Mouse (Mus musculus) hindbrain, postnatal 0 days (tissue): ENCODE measurements at regions not wholly inside any gene's neighbourhood (a gene's known extent, or its start where the extent isn't known, plus 50 kb on each side); places are given as distances from the start of the nearest gene placed in this dataset.
"Not testable (repeated sequence)": the region's sequence is repeated elsewhere in the genome, so short reads cannot be mapped to it uniquely, and the experiment has no call there.

Source experiments
- ATAC-seq: fragments of 200-750 bp; cut with Nextera tagmentation; 2 replicates; pipeline ENCODE4 v1.8.0; 2017; ENCODE audit warnings: mild to moderate bottlenecking, moderate TSS enrichment, moderate library complexity
- DNase-seq: peaks from one replicate; pipeline ENCODE4 v3.0.0-alpha.2; 2015; ENCODE audit warnings: low spot score
- H3K27ac ChIP-seq: fragments of 300-500 bp; sonication (generic); 2 replicates; pipeline ENCODE4 v1.5.1; 2014; ENCODE audit warnings: mild to moderate bottlenecking
- H3K27me3 ChIP-seq: fragments of 300-500 bp; sonication (generic); 2 replicates; pipeline ENCODE4 v1.6.1; 2014; ENCODE audit warnings: low read length, mixed read lengths; ENCODE audit not compliant: insufficient read depth
- H3K36me3 ChIP-seq: fragments of 300-500 bp; sonication (generic); 2 replicates; pipeline ENCODE4 v1.6.1; 2014; ENCODE audit warnings: low read length, mixed read lengths; ENCODE audit not compliant: insufficient read depth
- H3K4me1 ChIP-seq: fragments of 300-500 bp; sonication (generic); 2 replicates; pipeline ENCODE4 v1.6.1; 2014; ENCODE audit warnings: antibody characterized with exemption, low read length, mixed read lengths; ENCODE audit not compliant: insufficient read depth
- H3K4me2 ChIP-seq: fragments of 300-500 bp; sonication (generic); 2 replicates; pipeline ENCODE4 v1.6.1; 2014; ENCODE audit warnings: low read depth, mild to moderate bottlenecking, low read length, moderate library complexity, mixed read lengths
- H3K4me3 ChIP-seq: fragments of 300-500 bp; sonication (generic); 2 replicates; pipeline ENCODE4 v1.5.1; 2014; ENCODE audit warnings: low read length
- H3K9ac ChIP-seq: fragments of 300-500 bp; sonication (generic); replicated peaks from 2 replicates; pipeline ENCODE4 v1.6.1; 2014; ENCODE audit warnings: mild to moderate bottlenecking, low read length, moderate library complexity, mixed read lengths
- H3K9me3 ChIP-seq: fragments of 300-500 bp; sonication (generic); 2 replicates; pipeline ENCODE4 v1.6.1; 2016; ENCODE audit warnings: low read length, mixed read lengths
- CTCF ChIP-seq: IDR thresholded peaks from 2 replicates; pipeline ENCODE4 v1.5.1; 2016; ENCODE audit warnings: antibody characterized with exemption, control low read depth, low read depth
- WGBS: fragments of 180-500 bp; shearing (Covaris S2); extraction: QIAGEN DNeasy Blood & Tissue Kit; methylation state at CpG from one replicate; pipeline ENCODE4 v1.1.7; 2014; 5-methylcytosine and 5-hydroxymethylcytosine counted together

DNA sequence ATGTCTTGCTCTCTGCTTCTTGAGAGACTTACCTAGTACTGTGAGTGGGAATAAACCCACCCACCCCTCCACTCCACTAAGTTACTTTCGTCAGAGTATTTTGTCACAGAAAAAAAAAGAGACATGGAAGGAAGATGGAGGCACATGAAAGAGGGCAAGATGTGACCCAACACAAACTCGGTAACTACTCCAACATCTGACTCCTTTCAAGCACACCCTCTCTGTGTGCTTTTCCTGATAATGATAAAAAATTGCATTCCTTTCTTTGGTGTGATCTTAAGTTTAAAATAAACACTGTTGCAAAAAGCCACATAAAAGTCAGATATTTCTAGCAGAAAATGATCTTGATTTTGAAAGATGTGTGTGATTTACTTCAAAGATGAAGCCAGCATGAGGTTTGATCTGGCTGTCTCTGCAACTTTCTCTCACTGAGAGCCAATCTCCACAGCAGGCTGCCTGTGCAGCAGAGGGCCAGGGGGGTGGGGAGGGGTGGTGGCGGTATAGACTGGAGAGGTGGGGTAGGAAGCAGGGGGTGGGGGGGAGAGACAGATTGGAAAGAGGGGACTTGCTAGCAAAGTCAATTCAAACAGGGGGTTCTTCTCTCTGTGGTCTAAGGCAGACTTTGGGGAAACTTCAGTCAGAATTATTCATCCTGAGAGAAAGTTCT, 153.2 kb downstream of the Tcp10c start:
- H3K36me3 ChIP-seq, H3K27ac ChIP-seq, H3K27me3 ChIP-seq, H3K9ac ChIP-seq, DNase-seq, H3K4me2 ChIP-seq, H3K4me3 ChIP-seq, H3K9me3 ChIP-seq, ATAC-seq, H3K4me1 ChIP-seq: not testable (repeated sequence)
- 61% methylated on average over 2 of the region's 3 CpGs for WGBS

DNA sequence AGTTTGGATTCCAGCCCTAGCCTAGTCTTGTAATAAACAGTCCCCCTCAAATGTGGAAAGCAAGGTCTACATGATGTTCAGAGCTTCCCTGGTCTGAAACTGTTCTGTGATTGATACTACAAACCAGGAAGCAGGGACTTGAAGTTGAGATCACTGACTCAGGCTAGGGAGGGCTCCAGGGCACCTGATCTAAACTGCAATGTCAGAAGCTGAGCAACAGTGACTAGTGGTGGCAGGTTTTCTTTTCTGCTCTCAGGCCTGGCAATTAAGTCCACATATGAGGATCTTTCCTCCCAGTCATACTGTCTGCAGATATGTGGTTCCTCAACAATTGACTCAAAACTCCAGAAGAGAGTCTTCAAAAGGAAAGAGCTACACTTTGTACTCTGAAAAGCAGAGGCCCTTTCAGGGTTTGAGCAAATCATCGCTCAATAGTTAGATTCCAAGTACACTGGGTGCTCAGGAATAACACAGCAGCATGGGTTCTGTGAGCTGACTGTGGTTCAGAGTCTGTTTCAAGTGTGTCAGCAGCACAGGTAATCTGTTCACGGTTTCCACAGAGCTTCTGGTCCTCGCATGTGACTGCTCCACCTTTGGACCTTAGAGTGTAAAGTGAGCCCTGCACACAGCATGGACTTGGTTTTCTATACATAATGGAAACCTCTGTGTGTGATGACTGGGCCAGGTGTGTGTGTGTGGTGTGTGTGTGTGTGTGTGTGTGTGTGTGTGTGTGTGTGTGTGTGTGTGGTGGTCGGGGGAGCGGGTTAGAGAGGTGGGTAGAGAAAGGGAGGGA, 165.2 kb downstream of the Tcp10c start:
- WGBS, result 87% methylated on average over 3 of the region's 5 CpGs
- not testable (repeated sequence) for DNase-seq, H3K9ac ChIP-seq, H3K27ac ChIP-seq, H3K4me3 ChIP-seq, H3K36me3 ChIP-seq, H3K4me1 ChIP-seq, H3K4me2 ChIP-seq, ATAC-seq, H3K27me3 ChIP-seq, H3K9me3 ChIP-seq

DNA sequence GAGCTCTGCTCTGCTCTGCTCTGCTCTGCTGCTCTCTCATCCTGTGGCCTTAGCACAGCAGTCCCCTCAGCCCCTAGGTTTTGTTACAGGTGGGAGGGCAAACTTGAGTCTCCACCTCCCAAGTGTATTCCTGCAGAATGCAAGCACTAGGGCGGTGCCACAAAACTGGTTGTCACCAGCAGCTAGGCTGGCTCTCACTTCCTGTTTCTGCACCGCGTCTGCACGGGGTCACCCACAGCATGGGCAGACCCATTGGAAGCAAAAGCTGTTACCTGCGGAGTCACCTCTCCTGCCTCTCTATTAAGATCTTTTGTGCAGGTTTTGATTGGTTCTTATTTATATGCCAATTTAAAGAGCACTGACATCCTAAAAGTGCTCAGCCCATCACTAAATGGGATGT, 178.2 kb downstream of the Tcp10c start:
- not testable (repeated sequence) for H3K9me3 ChIP-seq, ATAC-seq, H3K4me2 ChIP-seq, H3K4me1 ChIP-seq, H3K4me3 ChIP-seq, H3K36me3 ChIP-seq, H3K27me3 ChIP-seq, DNase-seq, H3K27ac ChIP-seq, H3K9ac ChIP-seq
- 85% methylated on average over 5 of the region's 5 CpGs for WGBS

DNA sequence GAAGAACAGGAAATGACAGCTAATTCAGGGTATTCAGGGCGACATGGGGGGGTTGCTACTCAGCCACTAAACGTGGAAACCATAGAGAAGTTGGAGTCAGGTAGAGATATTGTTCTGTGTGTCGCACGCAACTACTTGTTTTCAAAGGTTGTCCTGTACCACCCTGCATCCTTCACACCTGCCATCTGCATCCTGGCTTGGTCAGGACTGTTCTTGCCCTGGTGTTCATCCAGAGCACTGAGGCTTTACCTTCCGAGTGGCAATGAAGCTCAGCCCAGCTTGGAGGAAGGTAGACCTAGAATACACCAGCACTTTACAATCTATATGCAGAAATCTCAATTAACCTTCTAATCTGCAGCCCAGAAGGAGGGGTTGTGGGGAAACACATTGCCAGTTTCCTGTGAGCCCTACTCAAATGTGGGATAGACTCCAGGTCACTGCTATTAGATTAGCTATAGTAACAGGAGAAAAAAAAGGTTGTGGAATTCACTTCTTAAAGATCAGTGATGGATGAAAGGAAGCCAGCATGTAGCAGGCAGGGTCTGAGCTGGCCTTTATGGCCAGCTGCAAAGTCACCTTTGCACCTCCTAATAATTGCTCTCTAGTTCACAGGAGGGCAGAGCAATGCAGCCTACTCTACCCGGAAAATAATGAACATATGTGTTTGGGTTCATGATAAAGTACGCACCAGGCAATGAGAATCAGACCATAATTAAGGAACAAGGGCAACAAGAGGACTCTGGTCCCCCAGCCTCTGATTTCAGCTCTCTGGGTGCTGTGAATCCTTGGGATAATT, 186.3 kb downstream of the Tcp10c start:
- Histone ChIP-seq H3K9ac (no peak overlapping the region), H3K4me3 (no peak overlapping the region), H3K27me3 (no peaks in the 10 kb centered on the region), H3K27ac (no peak overlapping the region), H3K36me3 (no peaks in the 10 kb centered on the region), H3K4me2 (no peak overlapping the region), H3K4me1 (no peaks in the 10 kb centered on the region), H3K9me3 (peaks cover 43% of the 10 kb centered on the region)
- TF ChIP-seq CTCF, result no peak
- DNase-seq, result no peak
- no peak for ATAC-seq
- WGBS, result 81% methylated on average over 7 of the region's 7 CpGs

DNA sequence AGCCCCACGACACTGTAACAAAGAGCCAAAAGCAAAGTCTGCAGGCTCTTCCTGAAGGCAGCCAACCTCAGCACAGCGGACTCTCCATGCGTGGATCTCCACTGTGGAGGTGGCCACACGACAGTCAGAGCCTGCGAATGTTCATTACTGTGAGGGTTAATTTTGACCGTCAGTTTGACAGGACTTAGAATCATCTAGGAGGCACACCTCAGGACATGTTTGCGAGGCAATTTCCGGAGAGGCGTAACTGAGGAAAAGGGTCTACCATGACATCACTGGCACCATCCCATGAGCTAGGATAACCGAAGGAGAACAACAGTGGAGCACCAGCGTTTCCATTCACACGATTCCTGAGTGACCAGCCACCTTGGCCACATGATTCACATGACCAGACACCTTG, 186.9 kb downstream of the Tcp10c start:
- 69% methylated on average over 12 of the region's 12 CpGs for WGBS
- DNase-seq, result no peak
- Histone ChIP-seq H3K9ac (no peak overlapping the region), H3K4me3 (no peak overlapping the region), H3K36me3 (no peaks in the 10 kb centered on the region), H3K27me3 (no peaks in the 10 kb centered on the region), H3K9me3 (peaks cover 44% of the 10 kb centered on the region), H3K4me2 (no peak overlapping the region), H3K27ac (no peak overlapping the region), H3K4me1 (no peaks in the 10 kb centered on the region)
- ATAC-seq, result 0 out of 2 replicates have a peak, but pooled peaks have one; percentile 1
- TF ChIP-seq CTCF, result no peak

DNA sequence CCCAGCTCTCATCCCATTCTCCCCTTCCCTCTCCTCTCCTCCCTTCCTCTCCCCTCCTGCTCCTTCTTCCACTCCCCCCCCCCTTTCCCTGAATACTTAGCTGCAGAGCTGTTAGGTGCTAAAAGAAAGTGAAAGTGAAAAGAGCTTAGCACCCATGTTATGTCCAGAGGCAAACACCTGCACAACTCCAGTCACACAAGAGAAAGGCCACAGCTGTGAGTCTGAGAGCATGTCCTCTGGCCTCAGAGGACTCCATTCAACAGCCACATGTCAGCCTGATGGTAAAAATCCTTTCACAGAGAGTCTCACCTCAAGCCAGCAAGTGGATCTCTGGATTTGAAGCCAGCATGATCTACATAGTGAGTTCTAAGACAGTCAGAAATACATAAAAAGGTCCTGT, 187.9 kb downstream of the Tcp10c start:
- H3K27ac ChIP-seq, result no peak overlapping the region
- H3K27me3 ChIP-seq, result no peaks in the 10 kb centered on the region
- H3K9me3 ChIP-seq, result peaks cover 53% of the 10 kb centered on the region
- no peaks in the 10 kb centered on the region for H3K36me3 ChIP-seq
- H3K9ac ChIP-seq, result no peak overlapping the region
- H3K4me1 ChIP-seq, result no peaks in the 10 kb centered on the region
- no peak for TF ChIP-seq CTCF
- no peak overlapping the region for H3K4me2 ChIP-seq
- no peak overlapping the region for H3K4me3 ChIP-seq
- ATAC-seq, result no peak
- DNase-seq, result no peak
